Mouse (Mus musculus): Measurements from ENCODE around the gene Astl.

Astl gene

GRCm38 (mm10) chr2:127369703-127370376 lies 31.4 kb downstream of the Astl start:
- DNase-seq: no peak

- no peak for DNase-seq
Observed at GRCm38 (mm10) chr2:127370561-127371483, 32.4 kb downstream of the Astl start.

- no peak for DNase-seq
Observed at GRCm38 (mm10) chr2:127371484-127371861, 33.0 kb downstream of the Astl start.

- DNase-seq: no peak
Observed at GRCm38 (mm10) chr2:127372082-127372481, 33.6 kb downstream of the Astl start.

GRCm38 (mm10) chr2:127374131-127374530 lies 35.7 kb downstream of the Astl start:
- no peak for DNase-seq

- no peak for DNase-seq
Observed at GRCm38 (mm10) chr2:127375087-127375486, 36.6 kb downstream of the Astl start.

GRCm38 (mm10) chr2:127375759-127376341 lies 37.4 kb downstream of the Astl start:
- DNase-seq: no peak

GRCm38 (mm10) chr2:127376423-127377051 lies 38.1 kb downstream of the Astl start:
- DNase-seq: no peak

- no peak for DNase-seq
Observed at GRCm38 (mm10) chr2:127377942-127378610, 39.6 kb downstream of the Astl start.

GRCm38 (mm10) chr2:127378611-127378990 lies 40.2 kb downstream of the Astl start:
- no peak for DNase-seq

- no peak for DNase-seq
Observed at GRCm38 (mm10) chr2:127379250-127379649, 40.8 kb downstream of the Astl start.

GRCm38 (mm10) chr2:127383881-127384280 lies 45.4 kb downstream of the Astl start:
- no peak for DNase-seq

GRCm38 (mm10) chr2:127387521-127387920 lies 49.1 kb downstream of the Astl start:
- no peak for DNase-seq

GRCm38 (mm10) chr2:127390352-127390751 lies 51.9 kb downstream of the Astl start:
- DNase-seq: no peak

GRCm38 (mm10) chr2:127390846-127391245 lies 52.4 kb downstream of the Astl start:
- DNase-seq: no peak

GRCm38 (mm10) chr2:127391323-127391722 lies 52.9 kb downstream of the Astl start:
- DNase-seq: no peak

GRCm38 (mm10) chr2:127394606-127395161 lies 56.2 kb downstream of the Astl start:
- no peak for DNase-seq

- no peak for DNase-seq
Observed at GRCm38 (mm10) chr2:127398738-127399137, 60.3 kb downstream of the Astl start.

All from right cerebral cortex, adult 18-20 months (tissue).